In the genomic region with DNA sequence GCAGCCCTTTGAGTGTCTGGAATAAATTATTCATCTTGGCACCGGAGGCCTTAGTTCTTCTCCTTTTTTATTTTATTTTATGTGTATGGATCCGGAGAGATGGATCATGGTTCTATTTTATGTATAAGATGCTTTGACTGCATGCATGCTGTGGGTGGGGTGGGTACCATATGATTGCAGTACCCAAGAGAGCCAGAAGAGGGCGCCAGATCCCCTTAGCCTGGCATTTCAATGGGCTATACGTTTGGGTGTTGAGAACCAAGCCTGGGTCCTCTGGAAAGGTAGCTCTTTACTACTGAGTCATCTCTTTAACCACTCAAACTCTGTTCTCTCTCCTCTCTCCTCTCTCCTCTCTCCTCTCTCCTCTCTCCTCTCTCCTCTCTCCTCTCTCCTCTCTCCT, we compare ENCODE assay signal across 12 mouse cellular contexts. TPM values are rescaled to one million over a fixed set of nuclear protein-coding genes. Genes with fewer than 3 reads are reported as not detected.
DNase-seq lines count a peak whose midpoint lies in the region; ATAC-seq and TF ChIP-seq lines count a peak whose summit lies in the region.
"Had no signal": no experiment of that assay in that cellular context is flagged by ENCODE, and none has a peak within 500 bp of the region (broad histone marks: within the 10 kb centered on the region; RNA-seq: fewer than 3 reads in every experiment).

No protein-coding gene starts in this region.

- DNase-seq in hindbrain, embryonic 11.5 days (ENCODE audit: low spot score) = peak; percentile 38
- peak; percentile 28 for DNase-seq in 3T3-L1 (ENCODE audit: low read depth, low spot score)
- peak; percentile 25 for DNase-seq in induced T-regulatory cell, adult 2 months (ENCODE audit: low read depth)
- DNase-seq in urinary bladder, postnatal 4 days (ENCODE audit: low spot score in 2 of 2) = no peak
- DNase-seq: layer of hippocampus, adult 9-11 months had no signal

- H3K4me3 ChIP-seq in hindbrain, embryonic 11.5 days (ENCODE audit: low read depth, low read length) = no peak overlapping the region
- no peak overlapping the region for H3K4me3 ChIP-seq in hindbrain, embryonic 16.5 days (ENCODE audit: low read length)
- no peak overlapping the region for H3K4me3 ChIP-seq in ES-Bruce4 (ENCODE audit: low read depth, low read length)
- H3K4me3 ChIP-seq: hindbrain, embryonic 13.5 days; neural tube, embryonic 15.5 days had no signal

- no peak for TF ChIP-seq EP300 in ES-Bruce4 (IDR thresholded peaks at IDR 0.05; ENCODE audit: insufficient read depth, low read depth, low read length)

- H3K27me3 ChIP-seq in hindbrain, embryonic 11.5 days (ENCODE audit: control insufficient read depth, insufficient read depth, low read length) = no peaks in the 10 kb centered on the region
- no peaks in the 10 kb centered on the region for H3K27me3 ChIP-seq in hindbrain, embryonic 16.5 days (replicated peaks; ENCODE audit: control insufficient read depth, insufficient read depth, low read length)
- no peaks in the 10 kb centered on the region for H3K27me3 ChIP-seq in ES-Bruce4 (ENCODE audit: control insufficient read depth, insufficient read depth, low read length, poor library complexity, severe bottlenecking)
- H3K27me3 ChIP-seq: neural tube, embryonic 15.5 days had no signal

- H3K27ac ChIP-seq in hindbrain, embryonic 11.5 days (ENCODE audit: low read depth, low read length) = no peak overlapping the region
- no peak overlapping the region for H3K27ac ChIP-seq in hindbrain, embryonic 16.5 days (ENCODE audit: low read depth, low read length)
- no peak overlapping the region for H3K27ac ChIP-seq in ES-Bruce4 (ENCODE audit: insufficient read depth, low read length)
- H3K27ac ChIP-seq: hindbrain, embryonic 13.5 days; neural tube, embryonic 15.5 days had no signal

- no peaks in the 10 kb centered on the region for H3K9me3 ChIP-seq in hindbrain, embryonic 11.5 days (ENCODE audit: control insufficient read depth, low read length)
- H3K9me3 ChIP-seq in hindbrain, embryonic 16.5 days (ENCODE audit: control insufficient read depth, low read length) = no peaks in the 10 kb centered on the region
- H3K9me3 ChIP-seq in ES-Bruce4 (replicated peaks; ENCODE audit: control insufficient read depth, insufficient read depth, low read length, poor library complexity, severe bottlenecking) = no peaks in the 10 kb centered on the region
- H3K9me3 ChIP-seq: hindbrain, embryonic 13.5 days; neural tube, embryonic 15.5 days had no signal

- no peak for ATAC-seq in hindbrain, embryonic 11.5 days (ENCODE audit: low FRiP score)
- no peak for ATAC-seq in hindbrain, embryonic 16.5 days
- no peak for ATAC-seq in monocyte, adult 5-6 weeks (replicated peaks; ENCODE audit: insufficient number of reproducible peaks, low FRiP score, low TSS enrichment, poor library complexity, severe bottlenecking)

- H3K4me2 ChIP-seq in hindbrain, embryonic 11.5 days (replicated peaks; ENCODE audit: low read depth, low read length) = no peak overlapping the region
- H3K4me2 ChIP-seq in hindbrain, embryonic 16.5 days (ENCODE audit: low read length) = no peak overlapping the region
- H3K4me2 ChIP-seq: hindbrain, embryonic 13.5 days; neural tube, embryonic 15.5 days had no signal

- peak; percentile 87 for TF ChIP-seq CTCF in ES-Bruce4 (IDR thresholded peaks at IDR 0.05; ENCODE audit: low read depth, low read length)

- H3K4me1 ChIP-seq in hindbrain, embryonic 11.5 days (replicated peaks; ENCODE audit: control insufficient read depth, insufficient read depth, low read length) = no peaks in the 10 kb centered on the region; the same call in 1 of the 2 replicates
- peaks cover 7% of the 10 kb centered on the region for H3K4me1 ChIP-seq in hindbrain, embryonic 16.5 days (ENCODE audit: control insufficient read depth, insufficient read depth, low read depth, low read length)
- peaks cover 2% of the 10 kb centered on the region for H3K4me1 ChIP-seq in ES-Bruce4 (ENCODE audit: control insufficient read depth, insufficient read depth, low read length)

- no peak for TF ChIP-seq POLR2A in ES-Bruce4 (IDR thresholded peaks at IDR 0.05; ENCODE audit: insufficient read depth, low read length)

- 31% methylated on average over 4 of the region's 4 CpGs for WGBS in hindbrain, embryonic 11.5 days
- WGBS in hindbrain, embryonic 16.5 days = 27% methylated on average over 4 of the region's 4 CpGs

- H3K36me3 ChIP-seq in hindbrain, embryonic 11.5 days (ENCODE audit: control insufficient read depth, insufficient read depth, low read length) = no peaks in the 10 kb centered on the region
- no peaks in the 10 kb centered on the region for H3K36me3 ChIP-seq in hindbrain, embryonic 16.5 days (ENCODE audit: control insufficient read depth, insufficient read depth, low read length)
- no peaks in the 10 kb centered on the region for H3K36me3 ChIP-seq in ES-Bruce4 (ENCODE audit: control insufficient read depth, insufficient read depth, low read length, poor library complexity, severe bottlenecking)
- H3K36me3 ChIP-seq: hindbrain, embryonic 13.5 days; neural tube, embryonic 15.5 days had no signal

- H3K9ac ChIP-seq in hindbrain, embryonic 11.5 days (ENCODE audit: low read depth, low read length) = no peak overlapping the region
- H3K9ac ChIP-seq in hindbrain, embryonic 16.5 days (ENCODE audit: low read depth, low read length) = no peak overlapping the region
- no peak overlapping the region for H3K9ac ChIP-seq in ES-Bruce4 (ENCODE audit: low read depth, poor library complexity, severe bottlenecking)
- H3K9ac ChIP-seq: hindbrain, embryonic 13.5 days; neural tube, embryonic 15.5 days had no signal

RNA-seq across cellular contexts. Expression of gene Gjb5, which starts 19.4 kb away (rescaled TPM):
- 0.66 and 0.92 TPM in 2 replicates for polyA plus RNA-seq in hindbrain, embryonic 11.5 days (2014; fragmentation: Nextera tagmentation; extraction: Ambion mirVana)
- 0.20 and 0.34 TPM in 2 replicates for polyA plus RNA-seq in hindbrain, embryonic 16.5 days (2015; fragmentation: Nextera tagmentation; extraction: Ambion mirVana)
- polyA plus RNA-seq in ES-Bruce4 (2011; ENCODE audit: insufficient read depth, insufficient read length, low read depth, missing spikeins) = 15.9 and 16.5 TPM in 2 replicates
- not detected in 3 replicates for total RNA-seq in monocyte, adult 5-6 weeks (2017)
- total RNA-seq: megakaryocyte, adult 5-6 weeks had no signal

RNA-seq across cellular contexts. Expression of gene Gjb4, which starts 23.5 kb away (rescaled TPM):
- polyA plus RNA-seq in hindbrain, embryonic 11.5 days (2014; fragmentation: Nextera tagmentation; extraction: Ambion mirVana) = 0.24 and 0.39 TPM in 2 replicates
- polyA plus RNA-seq in hindbrain, embryonic 16.5 days (2015; fragmentation: Nextera tagmentation; extraction: Ambion mirVana) = 0.14 TPM in 1 of 2 replicates, not detected in the other
- polyA plus RNA-seq in ES-Bruce4 (2011; ENCODE audit: insufficient read depth, insufficient read length, low read depth, missing spikeins) = 2.1 and 2.6 TPM in 2 replicates
- total RNA-seq in monocyte, adult 5-6 weeks (2017) = not detected in 3 replicates
- polyA plus RNA-seq: hindbrain, embryonic 13.5 days; neural tube, embryonic 15.5 days; stomach, embryonic 14.5 days had no signal

RNA-seq across cellular contexts. Expression of gene Gjb3, which starts 46.7 kb away (rescaled TPM):
- 0.77 and 1.7 TPM in 2 replicates for polyA plus RNA-seq in hindbrain, embryonic 11.5 days (2014; fragmentation: Nextera tagmentation; extraction: Ambion mirVana)
- polyA plus RNA-seq in hindbrain, embryonic 16.5 days (2015; fragmentation: Nextera tagmentation; extraction: Ambion mirVana) = 0.15 and 0.19 TPM in 2 replicates
- 57.2 and 66.7 TPM in 2 replicates for polyA plus RNA-seq in ES-Bruce4 (2011; ENCODE audit: insufficient read depth, insufficient read length, low read depth, missing spikeins)
- not detected in 3 replicates for total RNA-seq in monocyte, adult 5-6 weeks (2017)
- total RNA-seq: megakaryocyte, adult 5-6 weeks had no signal
- polyA plus RNA-seq: neural tube, embryonic 15.5 days had no signal

Comparison
In these comparisons a context has a peak if more than half of its experiments do, and no peak if none do; other contexts are left out.
1. DNase-seq: peak in hindbrain, embryonic 11.5 days (single experiment), 3T3-L1 (single experiment) and induced T-regulatory cell, adult 2 months (single experiment); none in urinary bladder, postnatal 4 days (0 of 2).
2. RNA of gene Gjb3, which starts 46.7 kb away (polyA plus RNA-seq): 57.2 to 66.7 TPM in ES-Bruce4; 0.77 to 1.7 TPM in hindbrain, embryonic 11.5 days and 0.15 to 0.19 TPM in hindbrain, embryonic 16.5 days; every median in the first group is over 10 times any median in the second.